Mouse (Mus musculus): Measurements from ENCODE around the gene Abhd12. TPM values are rescaled to one million over a fixed set of nuclear protein-coding genes. Genes with fewer than 3 reads are reported as not detected.

Gene Abhd12
- polyA plus RNA-seq, 1 experiment: 3.4 TPM

DNA sequence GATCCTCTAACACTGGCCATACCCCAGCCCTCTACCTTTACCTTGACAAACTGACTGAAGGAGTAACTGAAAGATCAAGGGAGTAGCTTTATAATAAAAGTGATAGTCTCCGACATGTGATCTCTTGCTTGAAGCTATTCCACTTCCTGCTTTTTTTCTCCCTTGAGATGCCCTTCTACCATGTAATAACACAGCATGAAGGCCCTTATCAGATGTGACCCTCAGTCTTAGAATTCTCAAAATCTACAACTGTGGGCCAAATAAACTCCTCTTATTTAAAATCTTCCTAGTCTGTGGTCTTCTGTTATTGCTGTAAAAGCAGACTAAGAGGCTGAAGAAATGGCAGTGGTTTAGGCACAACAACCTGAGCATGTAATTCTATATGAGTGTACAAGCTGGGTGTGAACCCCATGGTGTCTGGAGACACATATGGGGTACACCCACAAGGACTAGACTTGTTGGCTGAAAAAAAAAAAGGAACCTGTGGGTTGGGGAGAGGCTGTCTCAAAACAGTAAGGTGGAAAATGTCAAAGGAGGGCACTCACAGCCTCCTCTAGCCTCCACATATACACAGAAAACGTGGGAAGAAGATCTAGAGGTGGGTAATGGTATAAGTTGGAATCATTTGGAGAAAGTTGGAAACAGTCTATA, 9.8 kb downstream of the Abhd12 start:
- no peaks in the 10 kb centered on the region for H3K9me3 ChIP-seq (ENCODE audit: control insufficient read depth, low read length)
- TF ChIP-seq GATA1 (IDR thresholded peaks at IDR 0.05; ENCODE audit: low read length) (no peak), TAL1 (IDR thresholded peaks at IDR 0.05; ENCODE audit: low read length) (no peak)
- H3K36me3 ChIP-seq (ENCODE audit: control insufficient read depth): no peaks in the 10 kb centered on the region
- H3K4me1 ChIP-seq (ENCODE audit: control insufficient read depth): no peaks in the 10 kb centered on the region
- H3K4me3 ChIP-seq (replicated peaks): no peak overlapping the region
- H3K27me3 ChIP-seq (ENCODE audit: control insufficient read depth): no peaks in the 10 kb centered on the region

DNA sequence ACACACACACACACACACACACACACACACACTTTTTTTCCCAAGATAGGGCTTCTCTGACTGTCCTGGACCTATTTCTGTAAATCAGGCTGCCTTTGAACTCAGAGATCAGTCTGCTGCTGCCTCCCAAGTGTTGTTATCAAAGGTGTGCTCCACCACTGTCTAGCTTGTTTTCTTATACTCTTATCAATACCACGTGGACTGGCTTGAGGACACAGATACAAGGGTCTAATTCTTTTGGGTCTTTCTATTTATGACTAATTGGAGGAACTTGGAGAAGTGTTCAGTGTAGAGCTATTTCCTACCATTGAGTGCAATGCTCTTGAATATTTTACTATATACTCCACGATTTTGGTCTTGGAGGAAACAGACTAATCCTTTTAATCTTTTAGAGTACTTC, 17.2 kb downstream of the Abhd12 start:
- H3K27me3 ChIP-seq (ENCODE audit: control insufficient read depth): no peaks in the 10 kb centered on the region
- no peaks in the 10 kb centered on the region for H3K9me3 ChIP-seq (ENCODE audit: control insufficient read depth, low read length)
- H3K36me3 ChIP-seq (ENCODE audit: control insufficient read depth): peaks cover 3% of the 10 kb centered on the region
- TF ChIP-seq GATA1 (IDR thresholded peaks at IDR 0.05; ENCODE audit: low read length) (no peak), TAL1 (IDR thresholded peaks at IDR 0.05; ENCODE audit: low read length) (no peak)
- peaks cover 14% of the 10 kb centered on the region for H3K4me1 ChIP-seq (ENCODE audit: control insufficient read depth)
- H3K4me3 ChIP-seq (replicated peaks): no peak overlapping the region

DNA sequence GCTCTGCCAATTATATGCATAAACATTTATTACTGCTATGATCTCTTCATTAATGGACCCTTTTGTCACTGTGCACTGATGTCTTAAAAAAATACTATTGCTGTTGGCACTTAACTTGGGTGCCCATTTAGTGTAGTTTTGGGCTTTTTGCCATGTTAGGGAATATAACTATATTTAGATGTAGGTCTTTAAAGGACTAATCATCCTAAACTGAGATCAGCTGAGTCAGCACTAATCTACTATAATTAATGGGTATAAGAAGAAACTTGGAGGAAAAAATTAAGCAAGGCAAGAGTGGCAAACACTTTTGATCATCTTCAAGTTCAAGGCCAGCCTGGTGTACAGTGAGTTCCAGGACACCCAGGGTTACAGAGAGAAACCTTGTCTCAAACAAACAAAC, 18.2 kb downstream of the Abhd12 start:
- H3K9me3 ChIP-seq (ENCODE audit: control insufficient read depth, low read length): no peaks in the 10 kb centered on the region
- no peak overlapping the region for H3K4me3 ChIP-seq (replicated peaks)
- H3K36me3 ChIP-seq (ENCODE audit: control insufficient read depth): peaks cover 3% of the 10 kb centered on the region
- no peaks in the 10 kb centered on the region for H3K27me3 ChIP-seq (ENCODE audit: control insufficient read depth)
- TF ChIP-seq GATA1 (IDR thresholded peaks at IDR 0.05; ENCODE audit: low read length) (no peak), TAL1 (IDR thresholded peaks at IDR 0.05; ENCODE audit: low read length) (no peak)
- H3K4me1 ChIP-seq (ENCODE audit: control insufficient read depth): peaks cover 14% of the 10 kb centered on the region

DNA sequence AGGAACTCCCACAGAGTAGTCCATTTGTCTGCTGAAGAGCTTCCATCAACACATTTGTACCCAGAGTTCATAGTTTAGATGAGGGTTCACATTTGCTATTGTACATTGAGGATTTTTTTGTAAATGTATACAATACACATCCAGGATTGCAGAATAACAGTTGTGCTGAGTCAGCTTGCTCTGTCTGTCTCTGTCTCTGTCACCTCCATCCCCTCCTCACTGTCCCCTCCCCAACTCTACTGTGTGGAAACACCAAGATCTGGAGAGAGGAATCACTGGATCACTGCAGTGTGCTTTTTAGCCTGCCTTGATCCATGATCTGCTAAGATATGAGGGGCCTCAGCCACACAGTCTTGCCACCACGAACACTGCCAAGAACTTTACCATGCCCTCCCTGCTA, 18.7 kb downstream of the Abhd12 start:
- Histone ChIP-seq H3K9me3 (ENCODE audit: control insufficient read depth, low read length) (no peaks in the 10 kb centered on the region), H3K4me3 (replicated peaks) (no peak overlapping the region), H3K36me3 (ENCODE audit: control insufficient read depth) (peaks cover 3% of the 10 kb centered on the region), H3K27me3 (ENCODE audit: control insufficient read depth) (no peaks in the 10 kb centered on the region), H3K4me1 (ENCODE audit: control insufficient read depth) (peaks cover 14% of the 10 kb centered on the region)
- TF ChIP-seq TAL1 (IDR thresholded peaks at IDR 0.05; ENCODE audit: low read length) (no peak), GATA1 (IDR thresholded peaks at IDR 0.05; ENCODE audit: low read length) (no peak)

DNA sequence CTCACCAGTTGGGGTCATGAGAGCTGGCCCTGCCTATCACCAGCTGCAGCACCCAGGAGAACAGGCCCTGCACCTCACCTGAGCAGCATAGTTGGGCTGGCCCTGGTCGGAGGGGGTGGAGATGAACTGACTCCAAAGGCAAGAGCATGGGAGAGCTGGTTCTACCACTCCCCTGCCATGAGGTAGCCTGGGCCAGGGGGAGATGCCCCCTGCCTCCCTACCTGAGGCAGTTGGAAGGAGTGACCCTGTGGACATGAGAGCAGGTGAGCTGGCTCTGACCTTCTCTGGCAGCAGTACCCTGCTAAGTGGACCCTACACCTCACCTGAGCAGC, 19.8 kb downstream of the Abhd12 start:
- H3K4me1 ChIP-seq (ENCODE audit: control insufficient read depth): peaks cover 14% of the 10 kb centered on the region
- H3K4me3 ChIP-seq (replicated peaks): no peak overlapping the region
- TF ChIP-seq TAL1 (IDR thresholded peaks at IDR 0.05; ENCODE audit: low read length) (no peak), GATA1 (IDR thresholded peaks at IDR 0.05; ENCODE audit: low read length) (no peak)

DNA sequence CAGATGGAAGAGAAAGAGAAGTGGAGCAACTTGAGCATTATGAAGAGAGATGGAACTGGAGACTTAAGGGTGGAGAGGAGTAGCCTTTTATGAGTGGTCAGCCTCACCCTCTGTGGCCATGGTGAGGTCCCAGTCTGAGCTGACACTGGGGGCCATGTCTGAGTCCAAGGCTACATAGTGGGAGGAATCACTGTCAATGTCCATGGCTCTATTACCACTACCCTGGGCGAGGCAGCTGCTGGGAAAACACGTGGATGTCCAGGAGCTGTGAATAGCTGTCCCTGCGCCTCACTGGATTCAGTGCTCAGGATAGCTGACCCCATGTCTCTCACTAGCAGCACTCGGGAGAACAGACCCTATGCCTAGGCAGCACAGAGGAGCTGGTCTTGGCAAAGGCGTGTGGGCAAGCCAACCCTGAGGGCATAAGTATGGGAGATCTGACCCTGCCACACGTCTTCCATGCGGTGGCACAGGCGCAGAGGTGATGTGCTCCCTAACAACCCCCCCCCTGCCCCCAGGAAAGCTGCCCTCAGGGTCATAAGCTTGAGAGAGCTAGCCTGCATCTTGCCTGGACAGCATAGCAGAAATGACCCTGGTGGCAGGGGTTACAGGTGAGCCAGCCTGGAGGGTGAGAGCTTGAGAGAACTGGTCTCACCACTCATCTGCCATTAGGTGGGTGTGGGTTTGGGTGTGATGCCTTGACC, 20.3 kb downstream of the Abhd12 start:
- no peaks in the 10 kb centered on the region for H3K9me3 ChIP-seq (ENCODE audit: control insufficient read depth, low read length)
- H3K27me3 ChIP-seq (ENCODE audit: control insufficient read depth): no peaks in the 10 kb centered on the region
- peaks cover 14% of the 10 kb centered on the region for H3K4me1 ChIP-seq (ENCODE audit: control insufficient read depth)
- H3K36me3 ChIP-seq (ENCODE audit: control insufficient read depth): peaks cover 3% of the 10 kb centered on the region
- no peak overlapping the region for H3K4me3 ChIP-seq (replicated peaks)
- TF ChIP-seq GATA1 (IDR thresholded peaks at IDR 0.05; ENCODE audit: low read length) (no peak), TAL1 (IDR thresholded peaks at IDR 0.05; ENCODE audit: low read length) (no peak)

More for the DNA sequence above, 19.8 kb downstream of the Abhd12 start:
- Histone ChIP-seq H3K27me3 (ENCODE audit: control insufficient read depth) (no peaks in the 10 kb centered on the region), H3K36me3 (ENCODE audit: control insufficient read depth) (peaks cover 3% of the 10 kb centered on the region), H3K9me3 (ENCODE audit: control insufficient read depth, low read length) (no peaks in the 10 kb centered on the region)

DNA sequence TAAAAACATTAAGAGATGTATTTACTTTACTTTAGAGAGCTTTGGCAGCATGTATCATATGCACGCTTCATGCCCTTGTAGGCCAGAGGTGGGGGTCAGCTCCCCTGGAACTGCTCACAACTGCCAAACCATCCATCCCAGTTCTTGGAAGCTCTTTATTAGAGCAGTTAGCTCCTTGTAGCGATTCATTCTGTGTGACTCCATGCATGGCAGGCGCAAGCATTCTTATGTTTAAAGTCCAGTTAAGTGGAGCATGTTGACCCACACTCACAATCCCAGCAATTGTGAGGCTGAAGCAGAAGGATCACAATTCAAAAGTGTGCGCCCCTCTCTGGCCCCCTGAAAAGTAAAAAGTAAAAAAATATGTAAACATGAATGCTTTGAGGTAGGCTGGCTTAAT, 27.0 kb downstream of the Abhd12 start:
- Histone ChIP-seq H3K4me3 (replicated peaks) (no peak overlapping the region), H3K27me3 (ENCODE audit: control insufficient read depth) (no peaks in the 10 kb centered on the region), H3K9me3 (ENCODE audit: control insufficient read depth, low read length) (no peaks in the 10 kb centered on the region), H3K36me3 (ENCODE audit: control insufficient read depth) (no peaks in the 10 kb centered on the region), H3K4me1 (ENCODE audit: control insufficient read depth) (no peaks in the 10 kb centered on the region; the same call in 1 of the 2 replicates)
- TF ChIP-seq TAL1 (IDR thresholded peaks at IDR 0.05; ENCODE audit: low read length): no peak
- no peak for TF ChIP-seq GATA1 (IDR thresholded peaks at IDR 0.05; ENCODE audit: low read length)

DNA sequence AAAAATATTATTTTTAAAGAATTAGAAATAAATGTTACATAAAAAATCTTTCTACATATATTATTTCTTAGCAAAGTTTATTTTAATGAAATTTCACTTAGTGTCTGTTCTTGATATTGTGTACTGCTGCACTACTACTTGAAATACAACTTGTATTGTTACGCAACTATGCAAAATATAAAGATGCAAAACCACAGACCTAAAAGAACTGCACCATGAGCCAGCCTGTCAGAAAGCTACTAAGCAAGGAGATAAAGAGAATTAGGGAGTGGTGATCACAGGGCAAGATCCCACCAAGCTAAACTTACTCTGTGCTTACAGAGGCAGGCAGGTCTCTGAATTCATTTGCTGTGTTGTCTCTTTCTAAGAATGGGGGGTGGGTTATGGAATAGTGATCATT, 29.3 kb downstream of the Abhd12 start:
- Histone ChIP-seq H3K27me3 (ENCODE audit: control insufficient read depth) (no peaks in the 10 kb centered on the region), H3K36me3 (ENCODE audit: control insufficient read depth) (no peaks in the 10 kb centered on the region), H3K4me1 (ENCODE audit: control insufficient read depth) (no peaks in the 10 kb centered on the region; the same call in 1 of the 2 replicates), H3K9me3 (ENCODE audit: control insufficient read depth, low read length) (no peaks in the 10 kb centered on the region), H3K4me3 (replicated peaks) (no peak overlapping the region)
- no peak for TF ChIP-seq GATA1 (IDR thresholded peaks at IDR 0.05; ENCODE audit: low read length)
- no peak for TF ChIP-seq TAL1 (IDR thresholded peaks at IDR 0.05; ENCODE audit: low read length)

DNA sequence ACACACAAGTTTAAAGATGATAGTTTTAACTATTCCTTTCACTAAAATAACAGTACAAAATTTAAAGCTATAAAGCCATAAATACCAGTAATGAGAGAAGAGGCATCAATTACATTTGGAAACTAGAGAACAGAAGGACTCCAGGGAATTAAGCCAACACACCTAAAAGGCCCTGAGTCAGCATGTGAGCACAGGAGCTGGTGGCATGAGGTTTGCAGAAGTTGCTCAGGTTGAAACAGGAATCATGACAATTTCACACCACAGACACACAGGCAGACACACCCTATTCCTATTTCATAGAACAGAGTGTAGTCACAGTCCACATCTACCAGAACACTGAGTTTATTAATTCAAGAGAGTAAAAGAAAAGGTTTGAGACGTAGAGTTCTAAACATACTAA, 30.0 kb downstream of the Abhd12 start:
- Histone ChIP-seq H3K27me3 (ENCODE audit: control insufficient read depth) (no peaks in the 10 kb centered on the region), H3K4me1 (ENCODE audit: control insufficient read depth) (no peaks in the 10 kb centered on the region; the same call in 1 of the 2 replicates), H3K36me3 (ENCODE audit: control insufficient read depth) (no peaks in the 10 kb centered on the region), H3K4me3 (replicated peaks) (no peak overlapping the region), H3K9me3 (ENCODE audit: control insufficient read depth, low read length) (no peaks in the 10 kb centered on the region)
- TF ChIP-seq GATA1 (IDR thresholded peaks at IDR 0.05; ENCODE audit: low read length) (no peak), TAL1 (IDR thresholded peaks at IDR 0.05; ENCODE audit: low read length) (no peak)
